Mouse (Mus musculus): ENCODE results near the gene Trim44.

- TF ChIP-seq CTCF (IDR thresholded peaks at IDR 0.05; ENCODE audit: insufficient read depth, low read depth, low read length) (no peak), POLR2A (IDR thresholded peaks at IDR 0.05; ENCODE audit: insufficient read depth, low read depth, low read length) (no peak)
These were observed 148.9 kb downstream of the Trim44 start for GRCm38 (mm10) chr2:102258682-102259081.
